Comparison of ENCODE assay signal across 8 mouse cellular contexts in the genomic region with DNA sequence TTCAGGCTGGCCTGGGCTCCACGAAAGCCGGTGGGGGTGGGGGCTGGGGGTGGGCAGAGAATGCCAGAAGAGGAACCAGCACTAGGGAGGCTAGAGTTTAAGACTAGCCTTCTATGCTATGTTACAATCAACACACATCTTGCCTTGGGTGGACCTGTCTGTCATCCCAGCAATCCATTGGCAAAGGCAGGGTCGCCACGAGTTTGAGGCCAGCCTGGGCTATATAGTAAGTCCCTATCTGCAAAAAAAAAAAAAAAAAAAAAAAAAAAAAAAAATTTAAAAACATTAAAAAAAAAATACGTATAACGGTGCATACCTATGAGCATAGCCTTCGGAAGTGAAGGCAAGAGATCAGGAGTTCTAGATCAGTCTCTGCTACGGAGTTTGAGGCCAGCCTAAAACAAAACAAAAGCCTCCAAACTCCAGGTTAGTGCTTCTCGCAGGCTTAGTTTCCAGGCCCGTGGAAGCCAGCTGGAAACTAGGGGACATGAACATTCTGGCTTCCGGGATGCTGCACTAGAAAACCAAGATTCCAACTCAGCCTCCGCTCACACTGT. TPM values are rescaled to one million over a fixed set of nuclear protein-coding genes. Genes with fewer than 3 reads are reported as not detected.
DNase-seq lines count a peak whose midpoint lies in the region; ATAC-seq and TF ChIP-seq lines count a peak whose summit lies in the region.

No protein-coding gene starts in this region.

- intact Hi-C loops in left cerebral cortex, postnatal 10 days (cut with DNase I), result no loop called here

- 15% methylated on average over 12 of the region's 12 CpGs for WGBS in heart, embryonic 14.5 days
- WGBS in forebrain, embryonic 16.5 days, result 18% methylated on average over 12 of the region's 12 CpGs
- 5% methylated on average over 12 of the region's 12 CpGs for WGBS in macrophage (ENCODE audit: missing documents)

- no peak; the same call in 1 of the 2 replicates for ATAC-seq in heart, embryonic 14.5 days (ENCODE audit: insufficient number of reproducible peaks, insufficient read depth, low FRiP score, low read depth)
- no peak; the same call in 1 of the 2 replicates for ATAC-seq in forebrain, embryonic 16.5 days

- peak overlapping the region; percentile 90 to 96 for H3K27ac ChIP-seq in heart, embryonic 14.5 days (replicated peaks in 1 of 2; ENCODE audit: control insufficient read depth in 1 of 2, insufficient read depth in 1 of 2, low read depth in 2 of 2, low read length in 2 of 2)
- H3K27ac ChIP-seq in ES-E14 (ENCODE audit: insufficient read depth, low read depth, low read length, poor library complexity, severe bottlenecking) (peak overlapping the region; percentile 53), macrophage (peak overlapping the region; percentile 79)
- peak overlapping the region; percentile 85 for H3K27ac ChIP-seq in forebrain, embryonic 16.5 days (ENCODE audit: low read length)

- in situ Hi-C loops in ES-E14 (cut with MboI; ENCODE audit: low sequenced_read_pairs in 2 of 2, unreplicated experiment in 2 of 2), result no loop called here

- H3K79me2 ChIP-seq in macrophage (ENCODE audit: inconsistent target), result peaks cover 54% of the 10 kb centered on the region

- H3K9me3 ChIP-seq in heart, embryonic 14.5 days (ENCODE audit: control insufficient read depth, low read length), result no peaks in the 10 kb centered on the region
- H3K9me3 ChIP-seq in ES-E14 (ENCODE audit: control insufficient read depth, insufficient read depth, low read depth, low read length), result no peaks in the 10 kb centered on the region
- H3K9me3 ChIP-seq in forebrain, embryonic 16.5 days (ENCODE audit: control insufficient read depth, low read length), result no peaks in the 10 kb centered on the region

- DNase-seq in heart, postnatal 4 days, result no peak
- DNase-seq in ES-E14 (ENCODE audit: low read depth, low spot score), result no peak
- DNase-seq in frontal cortex, postnatal 36 days (ENCODE audit: low spot score in 2 of 2), result no peak
- no peak for DNase-seq in gastrocnemius, adult 8-10 months (ENCODE audit: low spot score in 2 of 2)
- DNase-seq in left cerebral cortex, postnatal 10 days (ENCODE audit: extremely low spot score in 1 of 2, low spot score in 2 of 2), result no peak

- H3K4me1 ChIP-seq in heart, embryonic 14.5 days (ENCODE audit: control insufficient read depth in 2 of 2, insufficient read depth in 2 of 2, low read length in 2 of 2), result peaks cover 15 to 47% of the 10 kb centered on the region in 2 experiments
- H3K4me1 ChIP-seq in ES-E14 (ENCODE audit: control insufficient read depth in 2 of 2, insufficient read depth in 2 of 2, low read length in 2 of 2, poor library complexity in 1 of 2), result peaks cover 0 to 16% of the 10 kb centered on the region in 2 experiments; a peak in 2 of 4 replicates
- H3K4me1 ChIP-seq in forebrain, embryonic 16.5 days (replicated peaks; ENCODE audit: control insufficient read depth, insufficient read depth, low read length), result peaks cover 31% of the 10 kb centered on the region

- peak overlapping the region; percentile 96 for H3K9ac ChIP-seq in heart, embryonic 14.5 days (ENCODE audit: low read length)
- H3K9ac ChIP-seq in ES-E14 (ENCODE audit: insufficient read depth, low read depth, low read length, poor library complexity, severe bottlenecking), result peak overlapping the region; percentile 83
- H3K9ac ChIP-seq in forebrain, embryonic 16.5 days (replicated peaks; ENCODE audit: low read depth, low read length), result peak overlapping the region; percentile 80

- H3K4me2 ChIP-seq in heart, embryonic 14.5 days (ENCODE audit: low read length), result peak overlapping the region; percentile 97
- H3K4me2 ChIP-seq in forebrain, embryonic 16.5 days (ENCODE audit: low read length), result peak overlapping the region; percentile 98

- H3K27me3 ChIP-seq in heart, embryonic 14.5 days (ENCODE audit: control insufficient read depth, insufficient read depth, low read length), result no peaks in the 10 kb centered on the region
- no peaks in the 10 kb centered on the region for H3K27me3 ChIP-seq in forebrain, embryonic 16.5 days (replicated peaks; ENCODE audit: control insufficient read depth, insufficient read depth, low read length)

- peaks cover 20% of the 10 kb centered on the region for H3K36me3 ChIP-seq in heart, embryonic 14.5 days (ENCODE audit: control insufficient read depth, insufficient read depth, low read length)
- H3K36me3 ChIP-seq in ES-E14 (ENCODE audit: control insufficient read depth, insufficient read depth, low read length, poor library complexity, severe bottlenecking) (peaks cover 15% of the 10 kb centered on the region), macrophage (ENCODE audit: inconsistent target) (0 out of 2 replicates have a peak, but pooled peaks cover 6% of the 10 kb centered on the region)
- H3K36me3 ChIP-seq in forebrain, embryonic 16.5 days (ENCODE audit: control insufficient read depth, insufficient read depth), result no peaks in the 10 kb centered on the region

- H3K4me3 ChIP-seq in heart, embryonic 14.5 days (ENCODE audit: control insufficient read depth in 1 of 2, insufficient read depth in 1 of 2, low read depth in 1 of 2, low read length in 2 of 2), result peak overlapping the region; percentile 65 to 81
- H3K4me3 ChIP-seq in ES-E14 (ENCODE audit: insufficient read depth in 1 of 2, low read depth in 1 of 2, low read length in 2 of 2, poor library complexity in 1 of 2, severe bottlenecking in 1 of 2), result peak overlapping the region; percentile 72 to 87
- peak overlapping the region; percentile 86 for H3K4me3 ChIP-seq in forebrain, embryonic 16.5 days (replicated peaks; ENCODE audit: low read length)
- peak overlapping the region; percentile 91 for H3K4me3 ChIP-seq in macrophage (ENCODE audit: inconsistent target)

TF ChIP-seq in ES-E14, 5 proteins besides CTCF, POLR2A, EP300 and RAD21:
- TF ChIP-seq MAFK (IDR thresholded peaks at IDR 0.05; ENCODE audit: insufficient read depth, low read depth, low read length) (no peak), HCFC1 (IDR thresholded peaks at IDR 0.05; ENCODE audit: borderline replicate concordance, insufficient read depth, low read length) (no peak), ZC3H11A (IDR thresholded peaks at IDR 0.05; ENCODE audit: borderline replicate concordance, low read depth, low read length) (no peak), CHD2 (IDR thresholded peaks at IDR 0.05; ENCODE audit: low read depth, low read length) (no peak), ZNF384 (IDR thresholded peaks at IDR 0.05; ENCODE audit: low read depth, low read length) (peak; percentile 84; the same call in 1 of the 2 replicates)

RNA-seq across cellular contexts. Expression of gene Tssk6, which starts 1.0 kb away (rescaled TPM):
- polyA plus RNA-seq in heart, embryonic 14.5 days (2014; fragmentation: Nextera tagmentation; extraction: Ambion mirVana), result 1.5 and 1.8 TPM in 2 replicates
- under 1 TPM in 1 of 2 experiments, not detected in 1; 0.33 TPM for total RNA-seq in heart, postnatal 4 days (2021)
- total RNA-seq in ES-E14 (2012; rRNA removed), result 2.5 and 4.0 TPM in 2 replicates
- 2.7 and 2.8 TPM in 2 replicates for polyA plus RNA-seq in forebrain, embryonic 16.5 days (2015; fragmentation: Nextera tagmentation; extraction: Ambion mirVana)
- under 1 TPM in 5 of 26 experiments, not detected in 21; 0.55 to 0.86 (median 0.70) TPM for total RNA-seq in macrophage (2018; cell fraction: chromatin; rRNA removed)
- total RNA-seq in macrophage (2018; cell fraction: cytosol; rRNA removed), result under 1 TPM in 24 of 26 experiments, not detected in 2; 0.09 to 0.80 (median 0.35) TPM
- total RNA-seq in macrophage (2018; cell fraction: nucleus; rRNA removed), result 1 to 10 TPM in 2 of 26 experiments, under 1 TPM in 9, not detected in 15; 0.39 to 1.2 (median 0.60) TPM
- polyA plus RNA-seq in macrophage (2018), result 0.22 to 0.84 TPM in 2 of 3 replicates, not detected in the other
- not detected for total RNA-seq in gastrocnemius, adult 8-10 months (2022)
- under 1 TPM; 0.26 to 0.53 TPM for total RNA-seq in left cerebral cortex, postnatal 10 days (2021)

RNA-seq across cellular contexts. Expression of gene Ndufa13, which starts 1.4 kb away (rescaled TPM):
- 409 and 446 TPM in 2 replicates for polyA plus RNA-seq in heart, embryonic 14.5 days (2014; fragmentation: Nextera tagmentation; extraction: Ambion mirVana)
- 100 to 1,000 TPM; 286 to 326 TPM for total RNA-seq in heart, postnatal 4 days (2021)
- total RNA-seq in ES-E14 (2012; rRNA removed), result 146 and 243 TPM in 2 replicates
- 144 and 145 TPM in 2 replicates for polyA plus RNA-seq in forebrain, embryonic 16.5 days (2015; fragmentation: Nextera tagmentation; extraction: Ambion mirVana)
- total RNA-seq in macrophage (2018; cell fraction: chromatin; rRNA removed), result 10 to 100 TPM in 6 of 26 experiments, 1 to 10 TPM in 19, under 1 TPM in 1; 0.81 to 18.8 (median 6.0) TPM
- total RNA-seq in macrophage (2018; cell fraction: cytosol; rRNA removed), result 100 to 1,000 TPM in 3 of 26 experiments, 10 to 100 TPM in 23; 70.4 to 103 (median 93.4) TPM
- 10 to 100 TPM; 10.9 to 49.2 (median 25.6) TPM for total RNA-seq in macrophage (2018; cell fraction: nucleus; rRNA removed)
- 46.3 to 85.8 TPM (median 78.8 TPM) in 3 replicates for polyA plus RNA-seq in macrophage (2018)
- 100 to 1,000 TPM; 248 to 328 (median 285) TPM for total RNA-seq in gastrocnemius, adult 8-10 months (2022)
- total RNA-seq in left cerebral cortex, postnatal 10 days (2021), result 100 to 1,000 TPM; 111 to 119 TPM

RNA-seq across cellular contexts. Expression of gene Yjefn3, which starts 1.5 kb away (rescaled TPM):
- 5.6 and 8.4 TPM in 2 replicates for polyA plus RNA-seq in heart, embryonic 14.5 days (2014; fragmentation: Nextera tagmentation; extraction: Ambion mirVana)
- total RNA-seq in heart, postnatal 4 days (2021), result 1 to 10 TPM; 6.2 to 8.6 TPM
- total RNA-seq in ES-E14 (2012; rRNA removed), result 7.0 and 8.5 TPM in 2 replicates
- polyA plus RNA-seq in forebrain, embryonic 16.5 days (2015; fragmentation: Nextera tagmentation; extraction: Ambion mirVana), result 6.7 and 10.1 TPM in 2 replicates
- not detected for total RNA-seq in macrophage (2018; cell fraction: chromatin; rRNA removed)
- total RNA-seq in macrophage (2018; cell fraction: cytosol; rRNA removed), result 1 to 10 TPM in 3 of 26 experiments, under 1 TPM in 13, not detected in 10; 0.14 to 1.8 (median 0.49) TPM
- total RNA-seq in macrophage (2018; cell fraction: nucleus; rRNA removed), result 1 to 10 TPM in 2 of 26 experiments, under 1 TPM in 1, not detected in 23; 0.72 to 3.0 (median 1.6) TPM
- 0.68 TPM in 1 of 3 replicates, not detected in the others for polyA plus RNA-seq in macrophage (2018)
- 10 to 100 TPM in 3 of 4 experiments, 1 to 10 TPM in 1; 8.2 to 10.8 (median 10.5) TPM for total RNA-seq in gastrocnemius, adult 8-10 months (2022)
- 10 to 100 TPM; 16.9 to 17.5 TPM for total RNA-seq in left cerebral cortex, postnatal 10 days (2021)

RNA-seq across cellular contexts. Expression of gene Cilp2, which starts 13.5 kb away (rescaled TPM):
- polyA plus RNA-seq in heart, embryonic 14.5 days (2014; fragmentation: Nextera tagmentation; extraction: Ambion mirVana), result 0.30 and 0.42 TPM in 2 replicates
- under 1 TPM; 0.50 to 0.74 TPM for total RNA-seq in heart, postnatal 4 days (2021)
- total RNA-seq in ES-E14 (2012; rRNA removed), result 7.3 and 10.7 TPM in 2 replicates
- 4.9 and 5.0 TPM in 2 replicates for polyA plus RNA-seq in forebrain, embryonic 16.5 days (2015; fragmentation: Nextera tagmentation; extraction: Ambion mirVana)
- total RNA-seq in macrophage (2018; cell fraction: chromatin; rRNA removed), result under 1 TPM in 1 of 26 experiments, not detected in 25; 0.19 TPM
- total RNA-seq in macrophage (2018; cell fraction: cytosol; rRNA removed), result under 1 TPM in 1 of 26 experiments, not detected in 25; 0.05 TPM
- total RNA-seq in macrophage (2018; cell fraction: nucleus; rRNA removed), result under 1 TPM in 1 of 26 experiments, not detected in 25; 0.12 TPM
- not detected in 3 replicates for polyA plus RNA-seq in macrophage (2018)
- 1 to 10 TPM; 1.2 to 6.0 (median 2.1) TPM for total RNA-seq in gastrocnemius, adult 8-10 months (2022)
- 1 to 10 TPM; 2.5 to 2.6 TPM for total RNA-seq in left cerebral cortex, postnatal 10 days (2021)
